Mouse (Mus musculus): ENCODE data around the gene Angel1.

Gene Angel1

DNA sequence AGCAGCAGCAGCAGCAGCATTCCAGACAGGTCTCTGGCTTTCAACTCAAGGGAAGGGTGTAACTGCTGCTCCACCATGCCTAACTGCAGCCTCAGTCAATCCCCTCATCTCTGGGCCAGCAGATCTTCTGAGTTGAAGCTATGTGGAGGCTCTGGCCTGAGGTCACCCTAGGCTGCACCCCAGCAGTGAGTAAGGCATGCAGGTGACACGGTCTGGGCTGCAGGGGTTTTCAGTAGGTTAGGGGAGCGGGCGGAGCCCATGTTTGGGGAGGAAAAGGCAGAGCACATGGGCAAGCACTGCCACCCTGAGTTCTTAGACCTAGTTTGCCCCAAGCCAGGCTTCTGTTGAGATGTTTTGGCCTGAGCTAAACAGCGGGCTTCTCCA is 25.3 kb downstream of the Angel1 start:
- DNase-seq: no peak

DNA sequence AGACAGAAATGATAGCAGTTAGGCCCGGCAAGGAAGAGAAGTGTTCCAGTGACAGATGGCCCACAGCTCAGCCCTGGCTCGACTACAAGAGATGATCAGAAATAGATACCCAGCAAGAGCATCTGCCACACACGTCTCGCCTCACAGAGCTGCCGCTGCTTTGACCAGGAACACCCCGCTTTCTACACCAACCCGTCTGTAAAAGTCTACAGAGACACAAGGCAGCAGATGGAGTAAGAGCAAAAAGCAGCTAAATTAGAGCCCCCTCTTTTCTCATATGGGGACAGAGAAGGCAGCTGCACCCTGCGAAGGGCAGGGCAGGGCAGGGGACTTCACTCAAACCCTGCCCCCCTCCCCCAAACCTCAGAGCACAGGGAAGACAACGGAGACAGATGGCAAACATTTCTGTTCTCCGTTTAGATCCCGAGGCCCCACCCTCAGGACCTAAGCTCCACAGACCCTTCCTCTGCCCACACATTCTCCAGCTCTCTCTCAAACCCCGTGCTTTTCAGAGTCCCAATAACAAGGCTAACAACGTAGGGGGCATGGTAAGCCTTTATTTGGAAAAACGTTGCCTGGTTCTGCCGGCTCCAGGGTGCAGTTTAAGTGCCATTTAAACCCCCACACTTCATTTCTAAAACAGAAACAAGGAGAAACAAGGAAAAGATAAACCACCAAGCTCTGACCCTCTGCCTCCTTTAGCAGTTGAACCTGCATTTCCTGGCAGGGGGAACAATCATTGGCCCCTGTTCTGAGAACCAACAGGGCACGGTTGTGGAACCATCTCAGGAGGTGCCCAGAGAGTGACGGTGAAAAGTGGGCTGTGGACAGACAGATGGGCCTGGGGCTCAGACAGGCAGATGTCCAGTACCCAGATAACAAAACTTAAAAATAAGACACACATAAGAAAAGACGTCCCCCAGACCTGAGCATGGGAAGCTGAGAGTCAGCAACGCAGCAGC is 26.0 kb downstream of the Angel1 start:
- peak; percentile 90 for DNase-seq

DNA sequence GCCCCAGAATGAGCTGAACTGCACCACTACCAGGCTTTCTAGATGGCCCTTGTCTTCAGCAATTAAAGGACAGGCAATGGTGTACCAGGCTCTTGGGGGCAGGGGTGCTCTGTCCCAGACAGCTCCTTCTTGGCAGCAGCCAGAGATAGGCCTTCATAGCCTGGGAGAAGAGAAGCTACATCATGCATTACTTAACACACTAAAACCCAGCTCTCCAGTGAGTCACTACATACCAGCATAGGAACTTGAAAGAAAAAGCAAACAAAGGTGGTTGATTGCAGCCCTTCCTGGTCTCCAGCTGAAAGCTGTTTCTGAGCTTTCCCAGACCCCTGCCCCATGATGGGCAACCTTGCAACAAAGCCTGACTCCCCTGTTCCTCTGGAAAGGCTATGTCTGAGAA is 27.7 kb downstream of the Angel1 start:
- no peak for DNase-seq

DNA sequence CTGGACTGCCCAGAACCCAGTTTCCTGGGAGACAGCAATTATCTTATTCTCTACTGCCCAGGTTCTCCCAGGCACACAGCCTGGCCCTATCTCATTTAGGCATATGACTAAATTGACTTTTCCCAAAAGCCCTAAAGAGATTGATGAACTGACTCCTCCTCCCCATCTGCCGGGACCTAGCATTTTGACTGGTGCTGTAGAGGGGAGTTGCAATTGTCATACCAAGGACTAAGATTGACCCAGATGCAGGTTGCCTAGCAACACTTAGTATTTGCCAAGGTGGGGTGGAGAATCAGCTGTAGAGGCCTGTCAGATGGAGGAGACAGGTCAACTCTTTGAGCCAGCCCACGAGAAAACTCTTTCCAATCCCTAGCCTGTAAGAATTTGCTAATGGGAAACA is 28.3 kb downstream of the Angel1 start:
- DNase-seq: no peak

DNA sequence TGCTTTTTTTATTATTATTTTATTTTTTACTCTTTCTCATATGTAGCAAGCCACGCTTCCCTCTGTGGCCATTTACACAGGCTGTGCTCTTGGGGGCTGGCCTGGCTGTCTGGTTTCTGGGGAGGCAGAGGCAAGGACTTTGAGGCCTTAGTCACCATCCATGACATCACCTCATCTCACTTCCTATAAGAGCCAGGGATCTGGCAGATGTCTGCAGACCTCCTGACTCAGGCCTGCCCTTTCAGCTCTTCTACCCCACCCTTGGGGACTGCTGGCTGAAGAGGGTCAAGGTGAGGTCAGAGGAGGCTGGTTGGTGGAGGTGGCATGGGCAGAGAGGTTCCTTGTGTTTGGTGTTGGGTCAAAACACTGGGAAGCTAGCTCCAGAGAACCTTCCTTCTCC is 31.8 kb downstream of the Angel1 start:
- DNase-seq: no peak

DNA sequence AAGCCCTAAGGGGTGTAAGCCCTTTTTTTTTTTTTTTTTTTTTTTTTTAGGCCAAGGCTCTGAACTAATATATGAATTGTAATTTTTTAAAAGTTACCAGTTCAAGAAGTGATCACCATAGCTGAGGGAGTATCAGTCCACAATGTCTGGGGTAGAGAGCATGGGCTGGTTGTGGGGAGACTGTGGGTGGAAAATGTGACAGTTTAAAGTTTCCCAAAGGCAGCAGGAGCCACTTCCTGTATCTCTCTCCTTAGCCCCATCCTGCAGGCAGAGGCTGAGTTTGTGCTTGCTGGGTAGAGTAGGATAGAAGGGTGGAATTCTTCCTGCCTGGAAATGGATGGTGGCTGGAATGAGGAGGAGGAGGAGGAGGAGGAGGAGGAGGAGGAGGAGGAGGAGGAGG is 32.9 kb downstream of the Angel1 start:
- no peak for DNase-seq

DNA sequence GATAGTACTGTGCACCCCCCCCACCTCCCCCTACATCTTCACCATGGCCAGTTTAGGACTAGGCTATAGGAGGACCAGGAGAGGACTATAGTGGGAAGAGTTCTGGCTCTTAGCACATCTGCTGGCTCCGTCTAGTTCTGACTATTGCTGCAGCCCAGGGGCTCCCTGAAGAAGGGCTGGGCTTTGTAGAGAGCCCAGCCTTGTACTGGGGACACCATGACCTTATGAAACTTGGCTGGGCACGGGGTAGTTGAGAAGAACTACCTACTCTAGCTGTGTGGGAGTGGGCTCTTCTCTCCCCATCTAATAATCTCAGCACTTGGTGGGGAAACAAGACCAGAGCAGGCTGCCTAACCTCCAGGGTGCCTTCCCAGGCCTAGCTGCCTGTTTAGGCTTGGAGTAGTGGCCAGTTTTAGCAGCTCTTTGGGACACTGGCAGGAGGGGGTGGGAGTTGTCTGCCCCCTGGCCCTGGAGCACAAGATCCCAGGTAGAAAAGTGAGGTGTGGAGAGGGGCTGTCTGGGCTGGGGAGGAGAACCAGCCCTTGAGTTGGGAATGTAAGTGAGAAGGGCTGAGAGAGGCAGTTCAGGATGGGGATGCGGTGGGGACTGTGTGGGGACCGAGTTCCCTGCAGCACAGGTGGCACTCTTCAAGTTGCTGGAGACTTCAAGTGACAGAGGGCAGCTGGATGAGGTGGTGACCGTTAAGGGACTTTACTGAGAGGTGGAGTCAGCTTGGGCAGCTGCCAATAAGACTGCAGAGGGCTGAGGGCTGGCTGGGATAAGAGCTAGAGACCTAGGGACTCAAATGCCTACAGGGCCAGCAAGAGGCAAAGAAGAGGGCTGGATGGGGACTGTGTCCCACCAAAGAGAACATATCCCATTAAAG is 33.5 kb downstream of the Angel1 start:
- DNase-seq: no peak

DNA sequence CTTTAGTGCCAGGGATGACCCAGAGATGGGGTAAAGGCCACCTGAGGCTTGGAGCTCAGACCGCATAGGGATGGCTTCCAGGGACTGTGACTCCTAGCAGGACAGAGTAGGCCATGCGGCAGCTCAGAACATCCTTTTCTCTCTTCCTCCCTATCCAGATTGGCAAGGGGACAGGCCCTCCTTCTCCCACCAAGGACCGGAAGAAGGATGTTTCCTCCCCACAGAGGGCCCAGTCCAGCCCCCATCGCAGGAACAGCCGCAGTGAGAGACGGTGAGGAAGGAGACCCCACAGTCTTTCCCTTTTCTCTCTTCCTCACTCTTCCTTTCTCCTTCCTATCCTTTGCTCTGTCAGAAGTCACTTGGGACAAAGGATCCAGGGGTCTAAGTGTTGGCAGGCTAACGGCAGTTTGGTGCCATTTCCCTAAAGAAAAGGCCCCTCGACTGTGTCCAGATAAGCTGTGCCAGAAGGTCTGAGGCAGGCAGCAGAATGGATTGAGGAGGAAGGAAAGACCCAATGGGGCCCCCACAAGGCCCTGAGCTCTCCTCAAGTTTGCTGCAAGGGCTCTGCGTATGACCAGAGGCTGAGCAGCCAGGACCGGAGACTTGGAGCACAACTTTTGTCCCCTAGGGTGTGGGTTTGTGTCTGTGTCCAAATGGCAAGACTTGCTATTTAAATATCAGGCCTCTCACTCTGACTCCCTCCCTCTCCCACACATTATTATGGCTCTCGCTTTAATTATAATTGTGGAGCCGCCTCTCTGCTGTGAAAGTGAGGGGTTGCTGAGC is 35.4 kb downstream of the Angel1 start:
- DNase-seq: no peak

DNA sequence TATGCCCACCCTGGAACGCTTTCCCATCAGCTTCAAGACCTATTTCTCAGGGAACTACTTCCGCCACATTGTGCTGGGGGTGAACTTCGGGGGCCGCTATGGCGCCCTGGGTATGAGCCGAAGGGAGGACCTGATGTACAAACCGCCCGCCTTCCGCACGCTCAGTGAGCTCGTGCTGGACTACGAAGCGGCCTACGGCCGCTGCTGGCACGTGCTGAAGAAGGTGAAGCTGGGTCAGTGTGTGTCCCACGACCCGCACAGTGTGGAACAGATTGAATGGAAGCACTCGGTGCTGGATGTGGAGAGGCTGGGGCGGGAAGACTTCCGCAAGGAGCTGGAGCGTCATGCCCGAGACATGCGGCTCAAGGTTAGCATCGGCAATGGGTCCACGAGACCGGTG is 37.3 kb downstream of the Angel1 start:
- DNase-seq: no peak

DNA sequence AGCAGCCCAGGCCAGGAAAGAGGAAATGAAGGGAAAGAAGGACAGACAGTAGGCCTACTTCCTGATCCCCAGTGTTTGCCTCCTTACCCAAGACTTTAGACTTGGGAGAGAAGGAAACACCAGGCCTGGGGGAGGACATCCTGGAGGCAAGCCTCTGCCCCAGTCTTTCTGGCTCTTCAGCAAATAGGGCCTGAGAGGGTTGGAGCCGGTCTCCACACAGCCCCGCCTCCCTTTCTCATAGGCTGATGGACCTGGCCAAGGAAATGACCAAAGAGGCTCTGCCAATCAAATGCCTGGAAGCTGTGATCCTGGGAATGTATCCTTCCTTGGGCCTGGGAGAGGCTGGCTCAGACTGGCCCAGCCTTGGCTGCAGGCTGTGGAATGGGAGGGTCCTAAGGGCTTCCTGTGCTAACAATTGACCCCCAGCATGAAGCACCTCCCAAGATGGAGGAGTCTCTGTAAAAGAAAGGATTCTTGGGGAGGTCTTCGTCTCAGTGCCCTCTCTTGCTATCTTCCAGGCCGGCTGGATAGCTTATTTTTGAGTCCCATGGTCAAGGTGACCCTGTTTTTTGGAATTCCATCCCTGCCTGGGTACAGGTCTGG is 38.2 kb downstream of the Angel1 start:
- DNase-seq: no peak

DNA sequence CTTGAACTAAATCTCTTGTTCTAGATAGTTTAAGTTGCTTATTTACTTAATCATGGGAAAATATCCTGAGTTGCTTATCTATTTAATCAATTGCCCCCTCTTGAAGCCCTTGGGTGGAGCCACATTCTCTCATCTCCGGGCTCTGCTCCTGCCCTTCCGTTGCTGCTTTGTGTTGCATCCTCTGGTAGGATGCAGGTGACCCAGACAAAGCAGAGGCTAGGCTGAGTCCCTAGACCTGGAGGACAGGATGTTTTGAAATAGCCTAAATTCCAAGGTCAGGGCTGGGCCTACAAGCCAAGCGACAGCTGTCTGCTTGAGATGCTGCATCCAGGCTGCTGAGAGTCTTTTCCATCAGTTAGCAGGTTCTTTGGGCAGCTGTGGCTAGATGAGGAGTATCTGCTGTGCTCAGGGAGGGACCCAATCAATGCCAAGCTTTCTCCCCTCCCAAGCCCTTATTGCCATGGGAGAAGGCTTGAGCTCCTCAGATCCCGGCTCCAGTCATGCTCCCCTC is 38.8 kb downstream of the Angel1 start:
- DNase-seq: no peak

DNA sequence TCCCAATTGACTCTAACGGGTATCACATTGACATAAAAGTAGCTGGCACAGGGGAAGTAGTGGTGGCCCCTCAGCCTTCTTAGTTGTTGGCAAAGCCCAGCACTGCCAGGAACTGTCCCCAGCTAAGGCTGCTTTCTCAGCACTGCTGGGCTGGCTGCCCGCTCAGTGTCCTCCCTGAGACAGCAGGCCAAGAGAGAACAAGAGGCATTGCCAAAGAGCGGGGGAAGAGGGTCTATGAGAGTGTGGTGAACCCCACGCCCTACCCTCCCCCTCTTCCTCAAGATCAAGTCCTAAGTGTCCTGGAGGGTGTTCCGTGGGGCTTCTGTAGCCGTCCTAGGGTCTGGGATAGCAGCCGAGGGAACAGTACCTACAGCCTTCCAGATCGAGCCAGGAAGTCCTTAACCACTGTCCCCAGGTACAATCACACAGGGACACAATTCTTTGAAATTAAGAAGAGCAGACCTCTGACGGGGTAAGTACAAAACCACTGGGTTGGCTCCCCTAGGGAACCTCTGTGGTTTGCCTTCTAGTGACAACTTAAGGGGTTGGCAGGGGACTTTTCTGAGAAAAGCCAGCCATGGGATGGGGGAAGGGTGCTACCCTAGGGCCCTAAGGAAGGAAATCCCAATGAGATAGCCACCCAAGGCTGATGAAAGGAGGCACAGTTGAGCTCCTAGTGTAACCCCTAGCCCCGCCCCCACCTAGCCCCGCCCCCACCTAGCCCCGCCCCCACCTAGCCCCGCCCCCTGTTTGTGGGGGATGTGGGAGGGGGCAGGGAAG is 39.5 kb downstream of the Angel1 start:
- DNase-seq: no peak

DNA sequence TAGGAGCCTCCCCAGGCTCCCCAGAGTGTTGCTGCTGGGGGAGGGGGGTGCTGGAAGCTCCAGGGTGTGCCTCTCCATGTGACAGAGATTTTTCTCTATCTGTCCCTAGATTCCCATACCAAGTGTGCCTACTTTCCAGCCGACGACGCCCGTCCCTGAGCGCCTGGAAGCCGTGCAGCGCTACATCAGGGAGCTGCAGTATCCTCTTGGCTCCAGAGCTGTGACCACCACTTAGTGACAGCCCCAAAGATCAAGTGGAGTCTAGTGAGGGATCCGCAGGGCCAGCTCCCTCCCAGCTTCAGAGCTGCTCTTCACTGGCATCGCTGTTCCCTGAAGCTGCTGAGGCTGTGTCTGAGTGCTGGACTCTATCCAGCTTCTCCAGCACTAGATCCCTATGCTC is 41.0 kb downstream of the Angel1 start:
- DNase-seq: no peak

DNA sequence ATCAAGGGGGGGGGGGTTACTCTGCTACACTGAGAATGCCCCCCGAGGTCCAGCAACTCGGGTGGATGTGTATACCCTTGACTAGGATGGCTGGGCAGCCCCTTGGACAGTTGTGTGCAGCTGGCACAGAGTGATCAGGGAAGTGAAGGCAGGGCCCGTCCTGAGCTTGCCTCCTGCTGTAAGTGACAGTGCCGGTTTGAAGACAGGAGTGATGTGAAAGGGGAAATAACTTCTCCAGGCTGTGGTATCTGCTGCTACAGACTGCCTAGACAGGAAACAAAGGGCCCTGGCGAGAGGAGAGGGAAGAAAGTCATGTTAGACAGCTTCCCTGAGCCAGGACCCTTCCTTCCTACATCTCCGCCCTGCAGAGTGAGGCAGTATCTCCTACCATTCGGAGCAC is 42.6 kb downstream of the Angel1 start:
- no peak for DNase-seq

DNA sequence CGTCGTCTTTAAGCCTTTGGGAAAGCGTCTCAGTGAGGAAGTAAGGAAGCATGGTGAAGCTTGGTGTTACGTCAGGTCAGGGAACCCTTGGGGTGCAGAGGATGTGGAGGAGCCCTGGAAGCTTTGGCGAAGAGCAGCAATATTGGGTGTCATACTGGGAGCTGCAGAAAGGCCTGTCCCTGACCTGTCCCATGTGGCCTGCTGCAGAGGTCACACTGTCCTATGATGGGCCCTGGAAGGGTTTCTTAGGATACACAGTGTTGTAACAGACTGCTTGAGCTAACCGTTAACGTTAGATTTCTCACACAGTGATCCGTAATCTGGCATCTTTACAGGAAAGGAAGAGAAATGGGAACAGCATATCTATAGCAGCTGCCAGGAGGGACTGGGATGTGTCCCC is 44.1 kb downstream of the Angel1 start:
- no peak for DNase-seq

DNA sequence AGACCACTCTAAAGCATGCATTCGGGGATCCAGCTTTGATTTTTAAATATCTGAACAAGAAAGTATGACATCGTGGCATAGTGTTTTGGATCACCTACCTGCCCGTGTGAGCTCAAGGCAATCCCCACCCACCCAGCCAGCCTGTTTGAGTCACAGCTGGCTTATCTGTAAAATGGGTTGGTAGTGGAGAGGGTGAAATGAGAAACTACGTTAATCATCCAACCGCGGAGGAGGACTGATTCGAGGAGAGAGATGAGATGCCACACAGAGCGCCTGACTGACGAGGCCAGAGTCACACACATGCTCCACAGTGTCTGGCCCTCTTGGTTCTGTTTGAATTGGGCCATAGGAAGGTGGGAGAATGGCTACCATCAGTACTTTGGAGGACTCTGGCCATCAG is 44.6 kb downstream of the Angel1 start:
- no peak for DNase-seq

DNA sequence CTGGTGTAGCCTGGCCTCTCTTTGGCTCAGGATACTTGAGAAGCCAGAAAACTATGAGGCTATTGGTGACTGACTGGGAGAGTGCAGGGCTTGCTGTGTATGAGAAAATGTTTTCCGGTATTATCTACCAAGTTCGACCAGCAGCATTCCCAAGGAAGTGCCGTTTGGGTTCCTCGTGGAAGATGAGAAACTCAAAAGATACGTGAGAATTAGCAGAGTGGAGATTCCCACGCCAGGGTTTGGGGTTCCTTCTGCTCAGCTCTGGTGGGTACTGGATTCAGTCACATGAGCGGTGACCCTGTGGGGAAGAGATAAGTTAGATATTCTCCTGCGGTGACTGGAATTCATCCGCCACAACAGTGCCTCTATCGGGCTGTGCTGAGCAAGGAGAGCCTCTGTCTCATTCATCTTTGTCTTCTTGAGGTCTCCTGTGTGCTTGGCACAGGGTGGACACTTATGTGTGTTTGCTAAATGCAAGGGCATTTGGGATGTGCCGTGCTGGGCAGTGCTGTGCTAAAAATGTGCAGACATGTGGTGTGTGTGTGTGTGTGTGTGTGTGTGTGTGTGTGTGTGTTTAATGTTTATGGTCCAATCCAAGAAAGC is 45.6 kb downstream of the Angel1 start:
- DNase-seq: no peak

DNA sequence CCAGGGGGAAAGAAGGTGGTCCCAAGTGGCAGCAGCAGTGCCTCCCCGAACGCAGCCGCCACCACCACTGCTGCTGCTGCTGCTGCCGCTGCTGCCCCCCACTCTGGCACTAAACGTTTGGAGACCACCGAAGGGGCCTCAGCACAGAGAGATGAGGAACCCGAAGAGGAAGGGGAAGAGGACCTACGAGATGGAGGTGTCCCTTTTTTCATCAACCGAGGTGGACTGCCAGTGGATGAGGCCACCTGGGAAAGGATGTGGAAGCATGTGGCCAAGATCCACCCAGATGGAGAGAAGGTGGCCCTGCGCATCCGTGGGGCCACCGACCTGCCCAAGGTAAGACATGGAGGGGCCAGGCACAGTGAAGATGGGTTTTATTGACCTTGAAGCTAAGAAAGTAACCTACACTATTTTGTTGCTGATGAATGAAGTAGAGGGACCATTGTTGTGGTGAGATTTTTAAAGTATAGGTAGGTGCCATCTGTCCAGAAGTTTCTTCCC is 46.2 kb downstream of the Angel1 start:
- DNase-seq: no peak

DNA sequence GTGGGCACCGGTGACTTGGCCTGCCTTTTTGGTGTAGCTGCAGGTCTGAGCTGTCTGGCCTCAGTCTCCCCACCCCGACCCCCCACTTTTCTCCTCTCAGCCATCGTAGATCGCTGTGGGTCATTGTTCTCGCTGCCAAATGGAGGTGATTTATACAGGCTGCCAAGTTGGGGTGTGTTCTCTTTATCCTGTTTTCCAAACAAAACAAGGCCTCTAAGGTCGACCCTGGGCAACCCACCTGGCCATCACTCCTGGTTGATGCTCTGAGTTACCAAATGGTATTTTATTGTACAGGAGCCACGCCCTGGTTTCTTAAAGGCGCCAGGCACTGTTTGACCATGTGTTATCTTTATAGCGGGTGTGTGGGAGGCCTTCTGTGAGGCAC is 46.7 kb downstream of the Angel1 start:
- peak; percentile 40 for DNase-seq

DNA sequence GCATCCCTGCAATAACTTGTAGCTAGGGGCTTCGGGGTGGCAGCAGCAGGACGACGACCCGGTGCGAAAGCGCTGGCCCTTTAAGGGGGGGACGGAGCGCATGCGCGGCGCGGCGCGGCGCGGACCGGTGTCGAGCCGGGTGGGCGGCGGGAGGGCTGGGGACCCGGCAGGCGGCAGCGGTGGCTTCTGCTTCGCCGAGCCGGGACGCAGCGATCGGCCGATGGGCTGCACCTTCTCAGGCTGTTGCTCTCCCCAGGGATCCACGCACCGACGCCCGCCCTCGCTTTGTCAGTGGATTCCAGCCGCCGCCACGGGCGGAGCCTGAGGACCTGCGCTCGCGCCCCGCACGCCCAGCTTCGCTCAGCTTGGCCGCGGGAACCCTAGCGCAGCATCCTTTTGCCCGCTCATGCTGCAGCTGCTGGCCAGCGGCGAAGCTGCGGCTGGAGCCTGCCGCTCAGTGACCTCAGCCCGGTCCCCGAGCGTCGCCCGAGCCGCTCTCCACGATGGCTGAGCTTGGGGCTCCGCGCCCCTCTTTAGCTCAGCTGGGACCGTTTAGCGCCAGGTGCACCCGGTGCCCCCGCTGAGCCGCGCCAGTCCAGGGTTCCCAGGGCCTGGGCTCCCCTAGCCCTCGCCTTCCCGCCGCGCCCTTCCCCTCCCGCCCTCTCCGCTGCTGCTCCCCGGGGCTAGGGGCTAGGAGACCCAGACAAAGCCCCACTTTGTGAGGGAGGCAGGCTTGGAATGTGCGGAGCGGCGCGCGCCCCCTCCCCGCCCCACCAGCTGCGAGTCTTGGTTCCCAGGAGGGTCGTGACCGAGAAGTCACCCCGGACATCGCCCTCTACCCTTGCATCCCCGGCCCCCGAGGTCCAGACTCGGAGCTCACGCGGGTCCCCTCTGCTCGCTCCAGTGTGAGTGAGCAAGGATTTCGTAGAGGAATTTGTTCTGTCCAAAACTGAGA is 47.4 kb downstream of the Angel1 start, which contains the start of gene Vash1:
Gene Vash1, plus strand, starts transcription at position 110 of the 955 bp plus-strand sequence.
- DNase-seq: peak; percentile 75

All from cerebellum, adult 11 months (tissue).